Mouse (Mus musculus) monocyte, adult 2 months (primary cell): ENCODE results near the gene Mylk2.
A peak's percentile ranks its signal among the peaks of the same experiment; 100 is the strongest.

Experiments
- DNase-seq, 2 experiments: peaks; one replicate each; pipeline ENCODE4 v3.0.0; 2022; ENCODE audit warnings: low spot score in 2 of 2, low read depth in 1 of 2

Gene Mylk2

GRCm38 (mm10) chr2:152913471-152913870, 2.3 kb downstream of the Mylk2 start:
- DNase-seq: no peak

GRCm38 (mm10) chr2:152914310-152915120, 3.4 kb downstream of the Mylk2 start:
- DNase-seq: peak; percentile 74 to 79

- DNase-seq: no peak
Observed at GRCm38 (mm10) chr2:152915453-152915852, 4.3 kb downstream of the Mylk2 start.

GRCm38 (mm10) chr2:152916111-152916510, 5.0 kb downstream of the Mylk2 start:
- DNase-seq: no peak

GRCm38 (mm10) chr2:152917671-152918070, 6.5 kb downstream of the Mylk2 start:
- no peak for DNase-seq

GRCm38 (mm10) chr2:152922376-152922775, 11.2 kb downstream of the Mylk2 start:
- DNase-seq: no peak

- DNase-seq: no peak
Observed at GRCm38 (mm10) chr2:152923621-152924020, 12.5 kb downstream of the Mylk2 start.

- DNase-seq: no peak
Observed at GRCm38 (mm10) chr2:152924128-152924527, 13.0 kb downstream of the Mylk2 start.

GRCm38 (mm10) chr2:152924543-152924942, 13.4 kb downstream of the Mylk2 start:
- DNase-seq: no peak

- DNase-seq: no peak
Observed at GRCm38 (mm10) chr2:152925189-152925872, 14.2 kb downstream of the Mylk2 start.

- no peak for DNase-seq
Observed at GRCm38 (mm10) chr2:152926896-152927295, 15.7 kb downstream of the Mylk2 start.

GRCm38 (mm10) chr2:152927371-152927770, 16.2 kb downstream of the Mylk2 start:
- peak; percentile 14 to 42 for DNase-seq

GRCm38 (mm10) chr2:152928219-152928987, 17.3 kb downstream of the Mylk2 start:
- DNase-seq: no peak

- no peak for DNase-seq
Observed at GRCm38 (mm10) chr2:152928988-152929370, 17.8 kb downstream of the Mylk2 start.

- no peak for DNase-seq
Observed at GRCm38 (mm10) chr2:152930276-152930675, 19.1 kb downstream of the Mylk2 start.

GRCm38 (mm10) chr2:152931456-152932160, 20.5 kb downstream of the Mylk2 start:
- no peak for DNase-seq

- no peak for DNase-seq
Observed at GRCm38 (mm10) chr2:152933048-152933447, 21.9 kb downstream of the Mylk2 start, which contains the start of gene Foxs1. Gene Foxs1, minus strand, starts transcription at chr2:152933208.

GRCm38 (mm10) chr2:152933614-152934013, 22.5 kb downstream of the Mylk2 start:
- DNase-seq: peak; percentile 28 to 39

- DNase-seq: peak; percentile 44 to 52
Observed at GRCm38 (mm10) chr2:152939846-152940245, 28.7 kb downstream of the Mylk2 start.

- DNase-seq: no peak
Observed at GRCm38 (mm10) chr2:152941106-152941505, 30.0 kb downstream of the Mylk2 start.

- DNase-seq: no peak
Observed at GRCm38 (mm10) chr2:152941776-152942175, 30.6 kb downstream of the Mylk2 start.
